Mouse (Mus musculus) layer of hippocampus, adult 11-12 months (tissue): ENCODE measurements around the gene Gse1.

ENCODE experiments used
- DNase-seq: peaks from one replicate; pipeline ENCODE4 v3.0.0; 2022; ENCODE audit warnings: low spot score

Gene Gse1

GRCm38 (mm10) chr8:120497503-120497946 is 269.3 kb downstream of the Gse1 start:
- no peak for DNase-seq

- DNase-seq, result no peak
Measured at GRCm38 (mm10) chr8:120498349-120498831, 270.1 kb downstream of the Gse1 start.

GRCm38 (mm10) chr8:120498926-120499605 is 270.8 kb downstream of the Gse1 start:
- no peak for DNase-seq

GRCm38 (mm10) chr8:120500701-120501261 is 272.5 kb downstream of the Gse1 start:
- DNase-seq, result no peak

GRCm38 (mm10) chr8:120501426-120501825 is 273.2 kb downstream of the Gse1 start:
- no peak for DNase-seq

GRCm38 (mm10) chr8:120502428-120502827 is 274.2 kb downstream of the Gse1 start:
- no peak for DNase-seq

GRCm38 (mm10) chr8:120504251-120505081 is 276.2 kb downstream of the Gse1 start:
- DNase-seq, result peak; percentile 68

GRCm38 (mm10) chr8:120505082-120505511 is 276.8 kb downstream of the Gse1 start:
- no peak for DNase-seq

GRCm38 (mm10) chr8:120505619-120506310 is 277.5 kb downstream of the Gse1 start:
- no peak for DNase-seq

GRCm38 (mm10) chr8:120506562-120506961 is 278.3 kb downstream of the Gse1 start:
- no peak for DNase-seq

- no peak for DNase-seq
Measured at GRCm38 (mm10) chr8:120507290-120507689, 279.0 kb downstream of the Gse1 start.

- no peak for DNase-seq
Measured at GRCm38 (mm10) chr8:120509136-120510034, 281.1 kb downstream of the Gse1 start.

- no peak for DNase-seq
Measured at GRCm38 (mm10) chr8:120510035-120510416, 281.8 kb downstream of the Gse1 start.

GRCm38 (mm10) chr8:120510863-120511457 is 282.7 kb downstream of the Gse1 start:
- DNase-seq, result no peak

GRCm38 (mm10) chr8:120511737-120512136 is 283.5 kb downstream of the Gse1 start:
- no peak for DNase-seq

- DNase-seq, result no peak
Measured at GRCm38 (mm10) chr8:120512326-120512725, 284.1 kb downstream of the Gse1 start.

GRCm38 (mm10) chr8:120513145-120513544 is 284.9 kb downstream of the Gse1 start:
- DNase-seq, result no peak

GRCm38 (mm10) chr8:120513638-120514461 is 285.6 kb downstream of the Gse1 start:
- no peak for DNase-seq

GRCm38 (mm10) chr8:120515214-120515613 is 287.0 kb downstream of the Gse1 start:
- DNase-seq, result no peak

- DNase-seq, result no peak
Measured at GRCm38 (mm10) chr8:120515650-120516049, 287.4 kb downstream of the Gse1 start.
